Mouse (Mus musculus): Measurements from ENCODE around the gene Aebp1. TPM values are rescaled to one million over a fixed set of nuclear protein-coding genes. Genes with fewer than 3 reads are reported as not detected.

The Aebp1 gene
- polyA plus RNA-seq, 1 experiment from 2014 or later = 15.0 TPM

GRCm38 (mm10) chr11:5841751-5842150, 20.0 kb upstream of the Aebp1 start:
- no peaks in the 10 kb centered on the region for H3K36me3 ChIP-seq (ENCODE audit: control insufficient read depth, insufficient read depth)
- H3K9me3 ChIP-seq (ENCODE audit: control insufficient read depth) = no peaks in the 10 kb centered on the region
- no peaks in the 10 kb centered on the region for H3K27me3 ChIP-seq (replicated peaks; ENCODE audit: control insufficient read depth, insufficient read depth, low read length)
- no peak overlapping the region for H3K4me3 ChIP-seq (ENCODE audit: low read depth, low read length)
- 93% methylated on average over 2 of the region's 2 CpGs for WGBS
- H3K4me1 ChIP-seq (replicated peaks; ENCODE audit: control insufficient read depth, insufficient read depth, low read length) = peaks cover under 1% of the 10 kb centered on the region; the same call in 1 of the 2 replicates
- H3K9ac ChIP-seq (ENCODE audit: low read depth, low read length) = no peak overlapping the region
- H3K4me2 ChIP-seq (replicated peaks; ENCODE audit: low read depth) = no peak overlapping the region
- TF ChIP-seq CTCF (IDR thresholded peaks at IDR 0.05; ENCODE audit: low read depth) = no peak
- no peak for ATAC-seq
- H3K27ac ChIP-seq (ENCODE audit: low read depth, low read length) = no peak overlapping the region

DNA sequence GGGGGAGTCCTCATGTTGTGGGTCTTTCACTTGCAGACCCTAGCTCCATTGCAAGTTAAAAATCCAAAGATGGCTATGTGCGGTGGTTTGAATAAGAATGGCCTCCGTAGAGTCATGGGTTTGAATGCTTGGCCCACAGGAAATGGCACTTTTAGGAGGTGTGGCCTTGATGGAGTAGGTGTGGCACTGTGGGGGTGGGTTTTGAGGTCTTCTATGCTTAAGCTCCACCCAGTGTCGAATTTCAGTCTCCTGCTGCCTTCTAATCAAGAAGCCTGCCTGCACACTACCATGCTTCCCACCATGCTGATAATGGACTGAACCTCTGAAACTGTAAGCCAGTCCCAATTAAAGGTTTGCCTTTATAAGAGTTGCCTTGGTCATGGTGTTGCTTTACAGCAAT, 18.6 kb upstream of the Aebp1 start:
- Histone ChIP-seq H3K36me3 (ENCODE audit: control insufficient read depth, insufficient read depth) (no peaks in the 10 kb centered on the region), H3K9ac (ENCODE audit: low read depth, low read length) (no peak overlapping the region), H3K4me3 (ENCODE audit: low read depth, low read length) (no peak overlapping the region), H3K27me3 (replicated peaks; ENCODE audit: control insufficient read depth, insufficient read depth, low read length) (no peaks in the 10 kb centered on the region), H3K4me1 (replicated peaks; ENCODE audit: control insufficient read depth, insufficient read depth, low read length) (no peaks in the 10 kb centered on the region), H3K9me3 (ENCODE audit: control insufficient read depth) (no peaks in the 10 kb centered on the region), H3K4me2 (replicated peaks; ENCODE audit: low read depth) (no peak overlapping the region), H3K27ac (ENCODE audit: low read depth, low read length) (no peak overlapping the region)
- WGBS = 87% methylated on average over 3 of the region's 3 CpGs
- no peak for TF ChIP-seq CTCF (IDR thresholded peaks at IDR 0.05; ENCODE audit: low read depth)
- no peak for ATAC-seq

DNA sequence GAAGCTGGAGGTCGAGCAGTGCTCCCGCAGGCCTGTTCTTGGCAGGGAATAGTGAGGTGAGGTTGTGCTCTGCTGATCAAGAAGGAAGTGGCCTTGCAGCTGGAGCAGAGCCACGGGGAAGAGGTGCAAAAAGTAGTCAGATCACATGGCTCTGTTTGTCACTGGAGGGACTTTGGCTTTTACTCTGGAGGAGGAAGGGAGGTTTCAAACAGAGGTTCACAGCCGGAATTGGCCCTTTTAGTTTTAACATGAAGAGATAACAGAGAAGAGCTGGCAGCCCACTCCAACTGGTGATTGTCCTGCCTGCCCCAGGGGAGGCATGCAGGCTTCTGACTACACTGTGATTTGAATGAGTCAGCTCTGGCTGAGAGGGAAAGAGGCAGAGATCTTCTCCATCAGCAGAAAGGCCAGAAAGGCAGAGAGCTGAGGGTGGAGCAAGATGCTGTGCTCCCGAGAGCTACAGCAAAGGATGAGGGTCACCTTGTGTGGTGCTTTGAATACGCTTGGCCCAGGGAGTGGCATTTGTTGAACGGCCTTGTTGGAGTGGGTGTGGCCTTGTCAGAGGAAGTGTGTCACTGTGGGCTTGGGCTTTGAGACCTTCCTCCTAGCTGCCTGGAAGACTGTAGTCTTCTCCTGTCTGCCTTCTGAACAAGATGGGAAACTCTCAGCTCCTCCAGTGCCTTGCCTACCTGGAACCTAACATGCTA, 15.0 kb upstream of the Aebp1 start:
- Histone ChIP-seq H3K27ac (ENCODE audit: low read depth, low read length) (no peak overlapping the region), H3K4me2 (replicated peaks; ENCODE audit: low read depth) (no peak overlapping the region), H3K4me3 (ENCODE audit: low read depth, low read length) (no peak overlapping the region), H3K36me3 (ENCODE audit: control insufficient read depth, insufficient read depth) (no peaks in the 10 kb centered on the region), H3K4me1 (replicated peaks; ENCODE audit: control insufficient read depth, insufficient read depth, low read length) (no peaks in the 10 kb centered on the region), H3K9me3 (ENCODE audit: control insufficient read depth) (no peaks in the 10 kb centered on the region), H3K27me3 (replicated peaks; ENCODE audit: control insufficient read depth, insufficient read depth, low read length) (no peaks in the 10 kb centered on the region), H3K9ac (ENCODE audit: low read depth, low read length) (no peak overlapping the region)
- WGBS = 44% methylated on average over 7 of the region's 7 CpGs
- no peak for TF ChIP-seq CTCF (IDR thresholded peaks at IDR 0.05; ENCODE audit: low read depth)
- ATAC-seq = peak; percentile 77

- no peaks in the 10 kb centered on the region for H3K36me3 ChIP-seq (ENCODE audit: control insufficient read depth, insufficient read depth)
- H3K4me2 ChIP-seq (replicated peaks; ENCODE audit: low read depth) = no peak overlapping the region
- whole genome bisulfite sequencing = 67% methylated on average over 6 of the region's 6 CpGs
- H3K9me3 ChIP-seq (ENCODE audit: control insufficient read depth) = no peaks in the 10 kb centered on the region
- no peaks in the 10 kb centered on the region for H3K4me1 ChIP-seq (replicated peaks; ENCODE audit: control insufficient read depth, insufficient read depth, low read length)
- no peak overlapping the region for H3K4me3 ChIP-seq (ENCODE audit: low read depth, low read length)
- no peak for TF ChIP-seq CTCF (IDR thresholded peaks at IDR 0.05; ENCODE audit: low read depth)
- no peak overlapping the region for H3K27ac ChIP-seq (ENCODE audit: low read depth, low read length)
- no peak for ATAC-seq
- H3K9ac ChIP-seq (ENCODE audit: low read depth, low read length) = no peak overlapping the region
- H3K27me3 ChIP-seq (replicated peaks; ENCODE audit: control insufficient read depth, insufficient read depth, low read length) = no peaks in the 10 kb centered on the region
These were observed 13.0 kb upstream of the Aebp1 start for GRCm38 (mm10) chr11:5848741-5849140.

DNA sequence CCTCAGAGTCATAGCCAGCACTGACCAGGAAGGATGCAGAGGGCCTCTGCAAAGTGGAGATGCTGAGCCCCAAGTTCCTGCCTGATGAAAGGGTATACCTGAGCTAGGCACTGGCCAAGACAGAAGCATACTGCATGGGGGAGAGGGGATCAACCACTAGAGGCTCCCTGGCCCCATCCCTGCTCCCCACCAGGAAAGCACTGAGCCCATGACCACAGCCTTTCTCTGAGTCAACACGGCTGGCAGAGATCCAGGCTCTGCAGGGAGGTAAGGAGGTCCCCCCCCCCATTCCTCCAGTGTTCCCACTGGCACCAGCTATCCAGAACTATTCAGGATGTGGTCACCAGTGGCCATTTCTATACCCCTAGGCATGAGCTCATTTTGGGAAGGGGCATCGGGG, 12.4 kb upstream of the Aebp1 start:
- no peak overlapping the region for H3K9ac ChIP-seq (ENCODE audit: low read depth, low read length)
- H3K27me3 ChIP-seq (replicated peaks; ENCODE audit: control insufficient read depth, insufficient read depth, low read length) = no peaks in the 10 kb centered on the region
- no peaks in the 10 kb centered on the region for H3K36me3 ChIP-seq (ENCODE audit: control insufficient read depth, insufficient read depth)
- H3K4me3 ChIP-seq (ENCODE audit: low read depth, low read length) = no peak overlapping the region
- no peak overlapping the region for H3K27ac ChIP-seq (ENCODE audit: low read depth, low read length)
- H3K4me2 ChIP-seq (replicated peaks; ENCODE audit: low read depth) = no peak overlapping the region
- TF ChIP-seq CTCF (IDR thresholded peaks at IDR 0.05; ENCODE audit: low read depth) = no peak
- H3K9me3 ChIP-seq (ENCODE audit: control insufficient read depth) = no peaks in the 10 kb centered on the region
- ATAC-seq = no peak
- 72% methylated on average over 2 of the region's 2 CpGs for WGBS
- no peaks in the 10 kb centered on the region for H3K4me1 ChIP-seq (replicated peaks; ENCODE audit: control insufficient read depth, insufficient read depth, low read length)

DNA sequence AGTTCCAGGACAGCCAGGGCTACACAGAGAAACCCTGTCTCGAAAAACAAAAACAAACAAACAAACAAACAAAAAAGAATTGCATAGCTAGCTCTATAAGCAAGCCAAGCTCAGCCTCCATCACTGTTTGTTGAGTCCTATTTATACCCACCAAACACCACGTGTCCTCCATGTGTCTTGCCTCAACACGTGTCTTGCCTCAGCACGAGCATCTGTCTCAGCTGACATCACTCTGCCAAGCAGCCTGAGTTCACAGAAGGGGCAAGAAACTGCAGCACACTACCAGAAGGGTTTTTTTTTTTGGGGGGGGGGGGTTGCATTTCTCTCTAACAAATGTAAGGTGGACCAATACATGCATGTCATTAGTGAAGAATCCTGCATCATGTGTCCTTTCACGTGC, 11.3 kb upstream of the Aebp1 start:
- no peak for ATAC-seq
- WGBS = 71% methylated on average over 5 of the region's 5 CpGs
- no peak overlapping the region for H3K4me2 ChIP-seq (replicated peaks; ENCODE audit: low read depth)
- H3K9me3 ChIP-seq (ENCODE audit: control insufficient read depth) = no peaks in the 10 kb centered on the region
- no peak overlapping the region for H3K27ac ChIP-seq (ENCODE audit: low read depth, low read length)
- no peaks in the 10 kb centered on the region for H3K36me3 ChIP-seq (ENCODE audit: control insufficient read depth, insufficient read depth)
- H3K27me3 ChIP-seq (replicated peaks; ENCODE audit: control insufficient read depth, insufficient read depth, low read length) = no peaks in the 10 kb centered on the region
- H3K9ac ChIP-seq (ENCODE audit: low read depth, low read length) = no peak overlapping the region
- no peak for TF ChIP-seq CTCF (IDR thresholded peaks at IDR 0.05; ENCODE audit: low read depth)
- no peaks in the 10 kb centered on the region for H3K4me1 ChIP-seq (replicated peaks; ENCODE audit: control insufficient read depth, insufficient read depth, low read length)
- no peak overlapping the region for H3K4me3 ChIP-seq (ENCODE audit: low read depth, low read length)
